ENCODE assay signal across 9 mouse cellular contexts in the genomic region with DNA sequence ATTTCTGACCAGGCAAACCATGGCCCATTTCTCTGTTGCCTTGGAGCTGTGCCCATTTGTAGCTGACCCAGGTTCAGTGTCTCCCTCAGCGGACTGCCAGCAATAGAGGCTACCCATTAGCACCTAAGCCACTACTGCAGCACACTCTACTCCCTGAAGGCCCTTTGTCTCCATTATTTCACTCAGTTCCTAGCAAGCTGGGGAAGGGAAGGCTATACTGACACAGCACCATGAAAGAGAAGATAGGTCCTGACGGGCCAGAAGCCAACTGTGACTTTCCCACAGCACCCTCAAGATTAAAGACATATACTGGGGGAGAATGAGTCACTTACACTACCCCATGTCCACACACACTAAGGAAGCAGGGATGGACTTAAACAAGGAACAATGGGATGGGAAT.
DNase-seq lines count a peak whose midpoint lies in the region.
"Had no signal": no experiment of that assay in that cellular context is flagged by ENCODE, and none has a peak within 500 bp of the region (broad histone marks: within the 10 kb centered on the region; RNA-seq: fewer than 3 reads in every experiment).

No protein-coding gene starts in this region.

- DNase-seq in adrenal gland, adult 2 months, result peak; percentile 21
- DNase-seq in adrenal gland, postnatal 25 days, result no peak
- peak; percentile 12 to 31 for DNase-seq in cerebellum, postnatal 14 days
- DNase-seq in cerebellum, adult 11 months, result no peak
- DNase-seq: adrenal gland, postnatal 14 days; cerebellum, adult 18-20 months; cerebellum, adult 8-10 months; cerebellum, postnatal 36 days; embryo, embryonic 11 days had no signal

Comparison
In these comparisons a context has a peak if more than half of its experiments do, and no peak if none do; other contexts are left out.
1. DNase-seq: peak in adrenal gland, adult 2 months (single experiment) and cerebellum, postnatal 14 days (2 of 2); none in adrenal gland, postnatal 25 days (single experiment) and cerebellum, adult 11 months (single experiment).